Mouse (Mus musculus) brain, embryonic 14.5 days (tissue): ENCODE results near the gene Rbms2.
"Not testable (repeated sequence)": the region's sequence is repeated elsewhere in the genome, so short reads cannot be mapped to it uniquely, and the experiment has no call there.

Experiments
- CTCF ChIP-seq: fragments of 200-500 bp; IDR thresholded peaks from 2 replicates; pipeline ENCODE4 v1.5.1; 2012; ENCODE audit warnings: inconsistent platforms, mild to moderate bottlenecking, moderate library complexity, borderline replicate concordance; ENCODE audit not compliant: insufficient read depth, insufficient read length; ENCODE audit errors: extremely low read depth
- POLR2A ChIP-seq: fragments of 200-500 bp; IDR thresholded peaks from 2 replicates; pipeline ENCODE4 v1.6.1; 2012; ENCODE audit warnings: mild to moderate bottlenecking, inconsistent platforms, borderline replicate concordance; ENCODE audit not compliant: poor library complexity, insufficient read depth, insufficient read length, severe bottlenecking; ENCODE audit errors: extremely low read depth

- TF ChIP-seq POLR2A, CTCF: not testable (repeated sequence)
Measured at GRCm38 (mm10) chr10:128192030-128192766, 12.1 kb upstream of the Rbms2 start.
